Mouse (Mus musculus): ENCODE measurements around the gene Pelp1.

DNA sequence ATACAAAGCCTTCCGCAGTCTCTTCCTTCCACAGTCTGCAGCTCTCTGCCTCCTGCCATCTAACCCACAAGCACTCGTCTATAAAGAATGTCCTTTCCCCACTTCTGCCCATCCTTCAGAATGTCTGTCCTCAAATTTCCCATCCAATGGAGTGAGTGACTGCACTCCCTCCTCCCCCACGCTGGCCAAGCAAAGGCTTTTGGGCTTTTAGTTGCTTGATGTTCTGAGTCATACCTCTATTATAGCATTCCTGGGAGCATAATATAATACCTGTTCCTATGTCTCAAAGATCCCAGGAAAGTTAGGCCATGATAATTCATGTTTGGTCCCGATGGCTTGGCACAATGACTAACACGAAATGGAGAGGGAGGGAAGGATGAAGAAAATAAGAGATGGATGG, 21.7 kb upstream of the Pelp1 start:
- TF ChIP-seq POLR2A (IDR thresholded peaks at IDR 0.05; ENCODE audit: insufficient read length, low read depth) = no peak
- no peak for TF ChIP-seq USF1 (IDR thresholded peaks at IDR 0.05; ENCODE audit: low read depth)
- no peak for TF ChIP-seq CEBPB (IDR thresholded peaks at IDR 0.05; ENCODE audit: insufficient read depth, poor library complexity, severe bottlenecking)

All from myocyte (in vitro differentiated cells).